Mouse (Mus musculus) left cerebral cortex, postnatal 10 days (tissue): ENCODE results near the gene Tpk1. TPM values are rescaled to one million over a fixed set of nuclear protein-coding genes. Genes with fewer than 3 reads are reported as not detected.
"Not testable (repeated sequence)": the region's sequence is repeated elsewhere in the genome, so short reads cannot be mapped to it uniquely, and the experiment has no call there.

Experiments
- DNase-seq, 2 experiments: peaks; one replicate each; pipeline ENCODE4 v3.0.0; 2021 to 2022; ENCODE audit warnings: low spot score in 2 of 2, mixed read lengths in 1 of 2; ENCODE audit errors: extremely low spot score in 1 of 2
- intact Hi-C: fragments of 180-260 bp; cut with DNase I; formaldehyde crosslinking; loops from one replicate; pipeline ENCODE4 v1.15.1; 2025
- total RNA-seq, 2 experiments: library from RNA; stranded (reverse); gene quantifications; 2 replicates each; pipeline ENCODE4 v1.2.3; 2021

The Tpk1 gene
- total RNA-seq, 2 experiments from 2014 or later, result 3.1 to 5.5 TPM

DNA sequence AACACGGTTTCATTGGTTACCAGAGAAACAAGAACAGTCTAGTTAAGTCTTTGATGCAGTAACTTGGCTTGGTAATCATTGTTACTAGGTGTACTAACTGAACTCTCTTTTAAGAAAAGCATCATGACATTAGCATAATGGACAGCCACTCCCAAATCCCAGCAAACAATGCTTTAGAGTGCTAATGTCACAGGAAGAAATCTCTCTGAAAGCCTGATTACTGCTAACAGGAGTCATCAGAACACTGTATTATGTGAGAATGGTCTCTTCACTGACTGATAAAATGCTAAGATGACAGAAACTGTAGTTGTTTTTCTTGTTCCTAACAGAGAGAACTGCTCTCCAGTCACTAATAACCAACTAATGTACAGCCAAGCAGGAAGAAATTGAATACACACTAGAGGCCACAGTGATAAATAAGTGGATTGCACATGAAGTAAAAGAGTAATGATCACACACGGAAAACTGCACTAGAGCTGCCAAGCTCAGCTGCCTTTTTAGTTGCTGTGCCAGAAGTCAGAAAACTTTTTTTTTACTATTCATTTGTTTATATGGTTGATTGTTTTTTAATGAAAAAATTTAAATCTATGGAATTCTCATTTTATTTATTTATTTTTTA, 128.7 kb downstream of the Tpk1 start:
- DNase-seq, result no peak
- intact Hi-C loops, result no loop called here

DNA sequence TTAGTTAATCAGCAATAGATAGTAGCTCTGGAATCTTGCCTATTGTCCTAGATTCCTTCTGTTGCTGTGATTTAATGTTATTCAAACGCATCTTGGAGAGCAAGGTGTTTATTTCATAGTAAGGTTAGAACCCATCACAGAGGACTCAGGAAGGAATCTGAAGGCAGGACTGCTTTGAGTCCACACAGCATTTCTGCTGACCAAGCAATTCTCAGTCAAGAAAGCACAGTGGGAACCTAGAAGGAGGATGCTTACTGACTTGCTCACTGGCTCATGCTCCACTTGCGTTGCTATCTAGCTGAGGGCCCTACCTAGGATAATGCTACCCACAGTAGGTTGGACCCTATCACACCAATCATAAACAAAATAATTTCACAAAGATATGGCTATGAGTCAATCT, 130.6 kb downstream of the Tpk1 start:
- DNase-seq, result no peak
- intact Hi-C loops, result no loop called here

DNA sequence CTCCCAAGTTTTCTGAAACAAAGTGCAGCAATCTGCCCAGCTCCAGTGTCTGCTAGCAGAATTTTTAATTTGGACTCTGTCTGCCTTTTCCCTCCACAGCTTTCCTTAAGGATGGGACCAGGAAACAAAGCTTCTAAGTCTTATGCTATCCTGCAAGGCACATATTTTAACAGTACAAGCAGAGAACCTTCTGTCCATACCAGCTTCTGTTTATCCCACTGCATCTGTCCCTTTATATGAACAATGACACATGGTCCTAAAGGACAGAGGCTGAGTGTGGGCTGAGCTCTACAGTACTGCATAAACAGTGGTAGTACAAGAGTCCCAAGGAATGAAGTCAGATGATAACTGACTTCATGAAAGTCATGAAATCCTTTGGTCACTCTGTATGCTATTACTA, 132.8 kb downstream of the Tpk1 start:
- intact Hi-C loops, result no loop called here
- no peak for DNase-seq

DNA sequence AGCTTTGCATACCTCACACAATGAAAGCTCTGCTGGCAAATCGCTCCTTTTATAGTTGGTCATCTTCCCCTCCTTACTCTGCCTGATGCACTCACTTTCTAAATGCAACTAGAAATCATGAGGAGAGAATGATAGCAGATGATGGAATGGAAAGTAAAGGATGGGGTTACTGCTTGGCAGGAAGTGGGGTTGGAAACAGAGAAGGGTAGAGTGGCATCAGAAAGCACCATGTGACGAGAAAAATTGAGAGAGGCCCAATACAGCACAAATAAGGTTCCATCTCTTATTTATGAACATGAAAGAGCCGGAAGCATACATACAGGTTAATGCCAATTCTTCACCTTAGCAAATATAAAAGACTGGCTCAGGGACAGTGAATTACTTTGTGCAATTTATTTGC, 133.3 kb downstream of the Tpk1 start:
- no peak for DNase-seq
- intact Hi-C loops, result no loop called here

DNA sequence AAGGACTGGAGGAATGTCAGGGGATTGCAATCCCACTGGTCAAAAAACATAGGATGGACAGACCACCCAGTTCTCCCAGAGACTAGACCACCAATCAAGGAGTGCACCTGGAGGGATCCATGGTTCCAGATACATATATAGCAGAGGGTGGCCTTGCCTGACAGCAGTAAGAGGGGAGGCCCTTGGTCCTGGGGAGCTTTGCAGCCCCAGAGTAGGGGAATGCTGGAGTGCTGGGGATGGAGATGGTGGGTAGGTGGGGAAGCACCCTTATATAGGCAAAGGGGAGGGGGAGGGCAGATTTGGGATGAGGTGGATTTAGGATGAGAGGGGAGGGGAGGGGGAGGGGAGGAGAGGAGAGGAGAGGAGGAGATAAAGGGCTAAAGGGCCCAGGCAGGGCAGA, 134.1 kb downstream of the Tpk1 start:
- intact Hi-C loops, result no loop called here
- no peak for DNase-seq

DNA sequence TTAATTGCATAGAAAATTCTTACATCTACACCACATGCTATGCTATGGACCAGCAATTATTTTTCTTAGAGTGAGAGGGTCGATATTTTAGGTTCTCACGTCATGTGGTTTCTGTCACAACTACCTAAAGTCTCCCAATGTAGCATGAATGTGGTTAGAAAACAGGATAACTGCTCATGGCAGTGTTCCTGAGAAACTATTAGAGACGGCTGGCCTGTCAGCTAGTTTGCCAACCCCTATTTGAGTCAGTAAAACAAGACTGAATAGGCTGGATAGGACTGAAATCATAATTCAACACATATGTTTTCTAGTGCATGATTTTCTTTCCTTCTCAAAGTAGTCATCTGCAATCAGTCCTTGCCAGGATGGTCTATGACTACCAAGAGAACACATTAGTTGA, 137.1 kb downstream of the Tpk1 start:
- intact Hi-C loops, result no loop called here
- no peak for DNase-seq

DNA sequence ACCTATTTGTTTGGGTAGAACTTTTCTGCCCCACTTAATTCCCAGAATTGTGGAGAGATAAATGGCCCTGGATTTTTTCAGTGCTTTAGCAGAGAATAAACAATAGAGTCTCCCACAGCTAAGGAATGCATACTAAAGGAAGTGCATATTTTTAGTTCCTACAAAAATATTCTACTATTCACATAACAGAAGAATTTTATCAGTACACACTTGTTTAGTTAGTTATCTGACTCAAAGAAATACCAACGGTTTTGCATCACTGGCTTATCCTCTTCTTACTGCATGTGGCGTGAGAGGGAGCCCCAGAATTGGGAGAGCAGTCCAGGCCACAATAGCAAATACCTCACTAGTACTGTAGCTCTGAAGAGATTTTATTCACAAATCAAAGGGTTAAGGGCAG, 141.1 kb downstream of the Tpk1 start:
- DNase-seq, result no peak
- intact Hi-C loops, result no loop called here

DNA sequence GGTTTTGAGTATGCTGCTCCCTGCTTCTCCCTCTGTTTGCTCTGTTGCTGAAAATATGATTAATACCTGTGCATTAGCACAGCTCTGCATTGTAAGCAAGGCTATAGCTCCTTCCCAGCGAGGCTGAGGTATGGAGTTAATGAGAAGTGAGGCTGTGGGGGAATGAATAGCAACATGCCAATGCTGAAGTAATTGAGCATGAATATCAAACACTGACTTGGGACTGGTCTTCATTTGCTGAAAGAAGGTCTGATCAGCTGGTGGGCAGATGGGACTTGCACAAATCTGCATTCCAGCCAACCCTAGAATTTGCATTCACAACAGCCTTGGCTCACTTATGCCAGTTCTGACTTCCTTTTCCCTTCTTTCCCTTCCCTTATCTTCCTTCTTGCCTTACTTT, 144.0 kb downstream of the Tpk1 start:
- no peak for DNase-seq
- intact Hi-C loops, result no loop called here

DNA sequence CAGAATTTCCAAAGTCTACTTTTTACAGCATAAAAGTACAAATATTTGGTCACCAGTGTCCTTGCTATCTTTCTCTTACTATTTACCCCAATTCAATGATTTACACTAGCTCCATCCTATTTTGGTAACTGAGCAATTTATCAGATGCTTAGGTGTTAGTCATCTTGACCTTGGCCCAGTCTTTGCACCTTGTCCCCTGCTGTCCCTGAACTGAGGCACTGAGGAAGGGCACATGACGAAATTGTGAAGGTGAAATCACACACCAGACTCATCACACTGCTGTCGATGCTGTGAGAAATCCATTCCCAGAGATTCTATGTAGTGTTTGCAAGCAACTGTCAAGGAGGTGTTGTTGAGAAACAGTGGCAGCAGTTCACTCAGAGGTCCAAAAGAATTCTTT, 145.9 kb downstream of the Tpk1 start:
- intact Hi-C loops, result no loop called here

DNA sequence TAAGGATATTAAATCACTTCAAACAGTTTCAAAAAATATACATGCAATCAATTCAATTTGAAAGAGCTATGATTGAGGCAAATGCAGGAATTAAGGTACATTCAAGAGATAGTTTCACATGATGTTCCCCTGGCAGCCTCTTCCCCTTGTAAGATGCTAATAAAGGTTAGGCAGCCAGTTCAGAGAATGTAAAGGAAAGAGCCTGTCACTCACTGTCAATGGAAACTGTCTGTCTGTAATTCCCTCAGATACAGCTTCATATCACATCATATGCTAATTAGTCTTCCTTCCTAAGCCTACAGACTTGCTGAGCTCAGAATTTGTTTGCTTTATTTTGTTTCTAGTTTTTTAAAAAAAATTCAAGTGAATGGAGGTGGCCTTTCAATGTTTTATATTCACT, 147.7 kb downstream of the Tpk1 start:
- intact Hi-C loops, result no loop called here
- no peak for DNase-seq

More for the DNA sequence above, 145.9 kb downstream of the Tpk1 start:
- no peak for DNase-seq

DNA sequence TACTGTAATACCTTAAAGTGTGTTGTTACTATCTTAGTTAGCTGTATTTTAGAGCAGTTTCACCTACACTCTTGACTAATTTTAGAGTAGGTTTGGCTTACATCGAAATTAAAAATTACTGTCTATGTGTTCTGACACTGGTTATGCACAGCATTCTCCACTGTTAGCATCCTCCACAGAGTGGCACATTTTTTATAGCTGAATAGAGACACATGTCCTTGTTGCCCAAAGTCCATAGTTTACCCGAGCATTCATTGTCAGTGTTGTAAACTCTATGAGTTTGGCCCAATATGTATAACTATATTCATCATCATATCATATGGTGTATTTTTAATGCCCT, 148.8 kb downstream of the Tpk1 start:
- DNase-seq, result no peak
- intact Hi-C loops, result no loop called here

DNA sequence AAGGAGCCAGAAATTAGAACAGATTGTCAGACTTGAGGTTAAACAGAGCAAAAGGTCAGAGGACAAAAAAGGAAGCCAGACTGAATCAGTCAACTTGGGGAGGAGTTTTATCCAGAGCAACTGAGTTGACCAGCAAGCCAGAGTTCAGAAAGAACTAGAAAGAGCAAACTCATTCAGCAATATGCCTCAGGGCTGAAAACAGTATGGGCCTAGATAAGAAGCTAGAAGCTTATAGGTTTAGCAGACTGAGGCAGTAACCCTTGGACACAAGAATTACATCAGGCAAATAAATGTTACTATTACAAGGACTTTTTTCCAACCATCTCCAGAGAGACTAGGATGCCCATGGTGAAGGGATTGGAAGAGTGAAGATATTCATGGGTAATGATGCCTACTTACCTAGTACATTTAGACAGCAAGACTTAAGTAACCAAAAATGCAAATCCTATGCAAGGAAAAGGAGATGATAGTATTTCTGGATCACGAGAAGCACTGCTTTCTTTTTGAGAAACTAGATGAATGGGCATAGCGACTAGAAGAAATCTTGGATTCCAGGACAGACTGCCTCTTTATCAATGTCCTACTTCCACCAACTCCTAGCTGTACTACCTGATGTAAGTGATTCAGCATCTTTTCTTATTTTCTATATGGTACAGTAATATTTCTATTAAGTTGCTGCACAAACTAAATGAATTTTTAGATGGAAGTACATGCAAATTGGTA, 149.3 kb downstream of the Tpk1 start:
- DNase-seq, result no peak
- intact Hi-C loops, result no loop called here

DNA sequence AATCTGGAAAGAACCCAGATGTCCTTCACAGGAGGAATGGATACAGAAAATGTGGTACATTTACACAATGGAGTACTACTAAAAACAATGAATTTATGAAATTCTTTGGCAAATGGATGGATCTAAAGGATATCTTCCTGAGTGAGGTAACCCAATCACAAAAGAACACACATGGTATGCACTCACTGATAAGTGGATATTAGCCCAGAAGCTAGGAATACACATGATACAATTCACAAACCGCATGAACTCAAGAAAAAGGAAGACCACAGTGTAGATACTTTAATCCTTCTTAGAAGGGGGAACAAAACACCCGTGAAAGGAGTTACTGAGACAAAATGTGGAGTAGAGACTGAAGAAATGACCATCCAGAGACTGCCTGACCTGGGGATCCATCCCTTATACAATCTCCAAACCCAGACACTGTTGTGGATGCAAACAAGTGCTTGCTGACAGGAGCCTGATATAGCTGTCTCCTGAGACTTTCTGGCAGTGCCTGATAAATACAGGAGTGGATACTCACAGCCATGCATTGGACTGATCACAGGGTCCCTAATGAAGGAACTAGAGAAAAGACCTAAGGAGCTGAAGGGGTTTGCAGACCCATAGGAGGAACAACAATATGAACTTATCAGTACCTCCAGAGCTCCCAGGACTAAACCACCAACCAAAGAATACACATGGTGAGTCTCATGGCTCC, 159.2 kb downstream of the Tpk1 start:
- DNase-seq, intact Hi-C loops: not testable (repeated sequence)

DNA sequence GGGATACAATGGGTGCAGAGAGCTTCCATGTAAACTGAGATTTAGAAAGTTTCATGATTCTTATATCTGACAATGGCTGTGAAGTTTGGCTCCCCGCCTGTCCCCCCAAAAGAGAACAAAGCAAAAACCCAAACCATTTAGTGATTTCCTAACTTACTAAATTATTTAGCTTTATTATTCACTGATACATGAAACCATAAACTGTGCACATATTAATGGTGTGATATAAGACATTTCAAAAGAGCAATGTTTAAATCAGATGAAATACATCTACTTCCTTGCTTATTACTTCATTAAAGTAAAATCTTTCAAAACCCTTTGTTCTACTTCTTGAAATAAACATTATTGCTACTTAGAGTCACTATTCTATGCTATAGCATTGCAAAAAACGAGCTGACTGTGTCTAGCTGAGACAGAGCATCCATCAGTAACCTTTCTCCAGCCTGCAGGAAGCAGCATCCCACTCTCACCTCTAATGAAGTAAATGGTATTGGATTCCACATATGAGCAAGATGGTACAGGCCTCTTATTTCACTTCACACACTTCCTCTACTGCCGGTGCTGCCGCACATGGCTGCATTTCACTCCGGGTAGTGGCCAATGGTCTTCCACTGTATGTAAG, 161.4 kb downstream of the Tpk1 start:
- DNase-seq, result no peak
- intact Hi-C loops, result no loop called here

DNA sequence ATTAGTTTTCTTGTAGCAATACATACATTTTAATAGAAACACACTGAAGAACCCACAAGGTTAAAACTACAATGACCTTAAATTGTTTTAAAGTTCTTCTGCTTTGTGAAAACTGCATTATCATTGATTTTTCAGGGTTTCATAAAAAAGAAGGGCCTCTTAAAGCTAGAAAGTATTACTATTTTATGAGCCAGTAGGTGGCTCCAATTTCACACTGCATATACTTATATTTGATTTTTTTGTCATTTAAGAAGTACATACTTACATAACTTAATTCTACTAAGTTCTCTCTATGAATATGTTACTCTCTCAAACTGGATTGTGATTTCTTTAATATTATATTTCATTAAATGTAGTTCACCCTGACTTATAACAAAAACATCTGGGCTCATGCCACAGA, 173.7 kb downstream of the Tpk1 start:
- DNase-seq, result no peak
- intact Hi-C loops, result no loop called here

DNA sequence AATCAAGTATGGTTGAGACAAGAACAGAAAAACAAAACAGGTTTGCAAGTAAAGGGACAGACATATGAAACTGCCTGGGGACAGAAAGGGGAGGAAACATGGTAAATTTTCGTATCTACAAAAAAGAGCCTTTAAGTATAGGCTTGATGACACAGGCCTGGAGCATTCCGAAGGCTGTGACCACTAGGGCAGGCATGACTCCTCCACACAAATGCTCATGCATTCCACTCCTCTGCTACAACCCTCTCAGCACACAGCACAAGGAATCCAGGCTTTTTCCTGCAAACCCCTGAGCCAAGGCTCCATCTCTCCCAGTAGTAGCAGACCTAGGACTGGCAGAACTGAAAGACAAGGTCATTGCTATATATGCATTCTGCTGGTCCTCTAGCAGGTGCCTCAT, 179.4 kb downstream of the Tpk1 start:
- intact Hi-C loops, result no loop called here
- DNase-seq, result no peak

DNA sequence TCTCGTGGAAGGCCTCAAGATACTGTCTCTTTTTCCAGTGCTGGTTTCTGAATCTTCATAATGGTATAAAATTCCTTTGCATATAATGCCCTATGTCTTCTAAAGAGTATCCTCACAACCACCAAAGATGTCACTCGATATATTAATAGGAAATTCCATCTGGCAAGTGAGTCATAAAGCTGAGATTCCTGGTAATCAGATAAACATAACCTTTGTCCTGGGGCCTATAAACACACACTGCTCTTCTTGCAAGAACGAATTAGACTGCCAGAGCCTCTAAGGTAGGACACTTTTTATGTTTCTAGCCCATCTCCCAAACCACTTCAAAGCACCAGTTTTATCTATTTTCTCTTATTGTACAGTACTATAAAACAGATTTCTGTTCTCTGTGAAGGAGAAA, 185.4 kb downstream of the Tpk1 start:
- DNase-seq, result no peak
- intact Hi-C loops, result no loop called here

DNA sequence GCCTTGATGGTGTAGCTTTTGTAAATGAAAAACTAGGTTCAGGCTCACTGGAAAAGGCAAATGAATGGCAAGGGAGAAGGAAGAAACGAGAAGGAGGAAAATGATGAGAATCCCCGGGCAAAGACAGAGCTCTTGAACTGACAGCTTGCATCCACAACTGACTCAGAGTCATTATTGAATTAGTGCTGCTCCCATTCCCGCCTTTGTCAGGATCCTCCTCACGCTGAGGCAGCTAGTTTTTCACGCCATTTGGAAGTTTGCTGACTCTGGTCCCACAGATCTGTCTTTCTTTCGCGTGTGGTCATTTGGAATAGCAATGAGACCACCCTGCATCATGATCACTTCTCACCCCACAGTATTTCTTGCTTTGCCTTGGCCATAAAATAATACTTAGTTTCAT, 187.3 kb downstream of the Tpk1 start:
- intact Hi-C loops, result no loop called here
- DNase-seq, result no peak

DNA sequence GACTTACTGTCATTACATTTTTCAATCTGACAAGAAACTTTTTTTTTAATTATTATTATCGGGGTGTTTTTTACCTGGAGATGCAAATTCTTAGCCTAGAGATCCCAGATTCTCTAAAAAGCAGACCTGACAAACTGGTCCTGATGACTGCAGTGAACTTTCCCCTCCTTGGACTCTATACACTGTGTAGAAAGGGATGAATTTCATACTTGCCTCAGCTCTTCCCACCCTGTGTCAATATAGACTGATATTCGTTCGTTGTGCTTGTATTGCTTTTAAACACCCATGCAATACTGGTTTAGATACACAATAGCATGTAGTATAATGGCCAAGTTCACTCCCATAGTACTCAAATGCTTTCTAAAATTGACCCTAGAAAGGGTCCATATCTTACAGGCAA, 189.7 kb downstream of the Tpk1 start:
- no peak for DNase-seq
- intact Hi-C loops, result no loop called here

DNA sequence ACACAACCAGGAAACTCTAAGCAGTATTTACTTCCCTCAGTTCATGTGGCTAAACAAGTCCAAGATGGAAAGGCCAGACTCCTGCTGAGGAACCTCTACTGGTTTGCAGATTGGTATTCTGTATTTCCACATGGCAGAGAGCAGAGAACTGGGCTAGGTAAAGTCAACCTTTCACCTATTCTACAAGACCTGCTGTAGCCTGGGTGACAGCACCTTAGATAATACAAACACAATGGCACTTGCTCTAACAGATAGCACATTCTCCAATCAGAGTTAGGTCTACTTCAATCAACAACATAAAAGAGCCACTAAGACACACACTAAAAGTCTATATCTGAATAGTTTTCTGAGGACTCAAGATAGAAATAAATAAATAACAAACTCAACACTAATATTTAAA, 190.2 kb downstream of the Tpk1 start:
- DNase-seq, result no peak
- intact Hi-C loops, result no loop called here
